8 mouse cellular contexts compared by ENCODE assay signal in the genomic region with DNA sequence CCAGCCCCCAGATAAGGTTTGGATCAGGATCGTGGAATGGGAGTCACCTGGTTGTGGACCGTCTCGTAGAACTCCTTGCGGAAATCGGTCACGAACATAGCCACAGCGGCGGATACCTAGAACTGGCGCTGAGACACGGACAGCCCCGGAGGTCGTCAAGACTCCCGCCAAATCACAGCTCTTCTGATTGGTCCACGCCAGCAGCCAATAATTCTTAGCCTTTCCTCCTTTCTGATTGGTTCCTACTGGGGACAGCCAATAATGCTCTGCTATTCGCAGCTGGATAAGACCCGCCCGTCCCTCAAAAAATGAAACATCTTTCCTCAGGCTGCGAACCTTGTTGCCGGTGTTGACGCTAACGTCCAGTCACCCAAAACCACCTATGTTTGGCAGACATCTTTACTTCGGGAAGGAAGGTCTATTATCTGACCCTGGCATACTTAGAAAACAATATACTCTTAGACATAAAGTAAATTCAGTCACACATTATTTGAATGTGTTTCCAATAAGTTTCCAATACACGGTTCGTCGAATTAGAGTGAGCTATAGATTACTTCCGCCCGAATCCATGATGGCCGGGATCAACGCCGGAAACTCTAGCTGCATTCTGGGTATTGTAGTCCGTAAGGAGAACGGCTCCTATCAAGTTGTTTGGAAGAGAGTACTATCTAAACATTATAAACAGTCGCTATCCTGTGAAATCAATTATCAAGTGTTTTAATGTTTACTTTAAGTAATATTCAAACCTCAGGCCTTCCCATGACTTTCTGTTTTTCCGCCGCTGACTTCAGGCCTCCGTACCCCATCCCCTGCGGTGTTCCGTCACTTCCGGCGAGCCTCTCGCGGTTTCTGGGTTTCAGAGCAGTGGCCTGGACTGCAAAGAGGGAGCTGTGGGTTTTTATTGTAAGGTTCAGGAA. TPM values are rescaled to one million over a fixed set of nuclear protein-coding genes. Genes with fewer than 3 reads are reported as not detected.
DNase-seq lines count a peak whose midpoint lies in the region; ATAC-seq and TF ChIP-seq lines count a peak whose summit lies in the region.

A gene (plus strand): TSS at position 312 of the 917 bp plus-strand sequence.
A gene (minus strand): TSS at position 520 of the 917 bp plus-strand sequence.

- H3K4me1 ChIP-seq in ES-Bruce4 (ENCODE audit: control insufficient read depth, insufficient read depth, low read length) = no peaks in the 10 kb centered on the region
- H3K4me1 ChIP-seq in forebrain, embryonic 13.5 days = peaks cover 24% of the 10 kb centered on the region
- H3K4me1 ChIP-seq in liver, postnatal 0 days (ENCODE audit: insufficient read depth) = peaks cover 15% of the 10 kb centered on the region
- peaks cover 15% of the 10 kb centered on the region; the same call in 1 of the 2 replicates for H3K4me1 ChIP-seq in neural tube, embryonic 14.5 days (ENCODE audit: control insufficient read depth, insufficient read depth, low read length)

- DNase-seq in heart, postnatal 10 days = peak; percentile 93 to 95
- peak; percentile 85 for DNase-seq in large intestine, adult 2 months (ENCODE audit: low read depth, low spot score)
- DNase-seq in liver, postnatal 0 days = peak; percentile 90
- DNase-seq in testis, postnatal 10 days (ENCODE audit: low spot score) = peak; percentile 88

- TF ChIP-seq CTCF in ES-Bruce4 (IDR thresholded peaks at IDR 0.05; ENCODE audit: low read depth, low read length) = no peak
- no peak for TF ChIP-seq CTCF in liver, postnatal 0 days (IDR thresholded peaks at IDR 0.05; ENCODE audit: low read depth)

- H3K4me3 ChIP-seq in ES-Bruce4 (ENCODE audit: low read depth, low read length) = peak within 1 kb of the TSS; percentile 84
- peak within 1 kb of the TSS; percentile 75 for H3K4me3 ChIP-seq in forebrain, embryonic 13.5 days
- H3K4me3 ChIP-seq in liver, postnatal 0 days (ENCODE audit: low read depth, low read length) = peak within 1 kb of the TSS; percentile 89
- H3K4me3 ChIP-seq in neural tube, embryonic 14.5 days (ENCODE audit: low read depth, low read length) = peak within 1 kb of the TSS; percentile 63

- H3K4me2 ChIP-seq in forebrain, embryonic 13.5 days = peak within 1 kb of the TSS; percentile 85
- H3K4me2 ChIP-seq in liver, postnatal 0 days (ENCODE audit: low read depth, low read length) = peak within 1 kb of the TSS; percentile 98
- H3K4me2 ChIP-seq in neural tube, embryonic 14.5 days (ENCODE audit: low read depth, low read length) = peak within 1 kb of the TSS; percentile 79

- peak; percentile 94 for ATAC-seq in cerebellum, adult (ENCODE audit: insufficient number of reproducible peaks, low FRiP score, low TSS enrichment)
- ATAC-seq in forebrain, embryonic 13.5 days = peak; percentile 98
- peak; percentile 91 for ATAC-seq in liver, postnatal 0 days
- ATAC-seq in neural tube, embryonic 14.5 days (ENCODE audit: low read depth) = peak; percentile 95

- WGBS in forebrain, embryonic 13.5 days = under 1% methylated on average over 42 of the region's 42 CpGs
- under 1% methylated on average over 42 of the region's 42 CpGs for WGBS in large intestine, adult 2 months
- 1% methylated on average over 42 of the region's 42 CpGs for WGBS in liver, postnatal 0 days (ENCODE audit: insufficient replicate concordance)
- WGBS in neural tube, embryonic 14.5 days = under 1% methylated on average over 42 of the region's 42 CpGs

- H3K27ac ChIP-seq in ES-Bruce4 (ENCODE audit: insufficient read depth, low read length) = no peak within 1 kb of the TSS
- H3K27ac ChIP-seq in forebrain, embryonic 13.5 days = peak within 1 kb of the TSS; percentile 58
- H3K27ac ChIP-seq in liver, postnatal 0 days (ENCODE audit: low read depth) = peak within 1 kb of the TSS; percentile 94
- H3K27ac ChIP-seq in neural tube, embryonic 14.5 days (ENCODE audit: low read depth, low read length) = peak within 1 kb of the TSS; percentile 46

- H3K36me3 ChIP-seq in ES-Bruce4 (ENCODE audit: control insufficient read depth, insufficient read depth, low read length, poor library complexity, severe bottlenecking) = peaks cover 21% of the 10 kb centered on the region
- peaks cover 49% of the 10 kb centered on the region for H3K36me3 ChIP-seq in forebrain, embryonic 13.5 days (ENCODE audit: poor library complexity, severe bottlenecking)
- H3K36me3 ChIP-seq in liver, postnatal 0 days (replicated peaks; ENCODE audit: insufficient read depth, low read length) = peaks cover 36% of the 10 kb centered on the region
- peaks cover 6% of the 10 kb centered on the region; the same call in 1 of the 2 replicates for H3K36me3 ChIP-seq in neural tube, embryonic 14.5 days (ENCODE audit: control insufficient read depth, insufficient read depth, low read length)

- no peak for TF ChIP-seq EP300 in ES-Bruce4 (IDR thresholded peaks at IDR 0.05; ENCODE audit: insufficient read depth, low read depth, low read length)
- peak; percentile 80 for TF ChIP-seq EP300 in liver, postnatal 0 days (IDR thresholded peaks at IDR 0.05; ENCODE audit: low read depth)

- intact Hi-C loops in heart, postnatal 10 days (cut with DNase I) = loop anchor here (2.0 kb wide), 1 partner anchor 65 kb away; a partner anchor contains a TSS

- peak within 1 kb of the TSS; percentile 83 for H3K9ac ChIP-seq in ES-Bruce4 (ENCODE audit: low read depth, poor library complexity, severe bottlenecking)
- peak within 1 kb of the TSS; percentile 85 for H3K9ac ChIP-seq in forebrain, embryonic 13.5 days
- peak within 1 kb of the TSS; percentile 97 for H3K9ac ChIP-seq in liver, postnatal 0 days (replicated peaks)
- peak within 1 kb of the TSS; percentile 65 for H3K9ac ChIP-seq in neural tube, embryonic 14.5 days (replicated peaks; ENCODE audit: low read depth, low read length)

- no peaks in the 10 kb centered on the region for H3K9me3 ChIP-seq in ES-Bruce4 (replicated peaks; ENCODE audit: control insufficient read depth, insufficient read depth, low read length, poor library complexity, severe bottlenecking)
- H3K9me3 ChIP-seq in forebrain, embryonic 13.5 days (replicated peaks) = no peaks in the 10 kb centered on the region
- no peaks in the 10 kb centered on the region for H3K9me3 ChIP-seq in liver, postnatal 0 days (ENCODE audit: low read length)
- no peaks in the 10 kb centered on the region for H3K9me3 ChIP-seq in neural tube, embryonic 14.5 days (ENCODE audit: control insufficient read depth, low read length)

- H3K27me3 ChIP-seq in ES-Bruce4 (ENCODE audit: control insufficient read depth, insufficient read depth, low read length, poor library complexity, severe bottlenecking) = no peaks in the 10 kb centered on the region
- H3K27me3 ChIP-seq in forebrain, embryonic 13.5 days = no peaks in the 10 kb centered on the region
- H3K27me3 ChIP-seq in liver, postnatal 0 days (ENCODE audit: insufficient read depth, low read length) = no peaks in the 10 kb centered on the region
- H3K27me3 ChIP-seq in neural tube, embryonic 14.5 days (ENCODE audit: control insufficient read depth, insufficient read depth, low read length) = no peaks in the 10 kb centered on the region

- TF ChIP-seq POLR2A in ES-Bruce4 (IDR thresholded peaks at IDR 0.05; ENCODE audit: insufficient read depth, low read length) = peak; percentile 83

RNA-seq across cellular contexts. Expression of the first gene that starts in this region (rescaled TPM):
- polyA plus RNA-seq in ES-Bruce4 (2011; ENCODE audit: insufficient read depth, insufficient read length, low read depth, missing spikeins) = 67.2 and 67.3 TPM in 2 replicates
- polyA plus RNA-seq in forebrain, embryonic 13.5 days (2015; fragmentation: Nextera tagmentation; extraction: Ambion mirVana) = 114 and 118 TPM in 2 replicates
- 10 to 100 TPM; 65.5 to 69.2 TPM for total RNA-seq in heart, postnatal 10 days (2021)
- polyA plus RNA-seq in large intestine, adult 2 months (2012; rRNA removed) = 27.2 and 33.5 TPM in 2 replicates
- polyA plus RNA-seq in liver, postnatal 0 days (2015; fragmentation: Nextera tagmentation; extraction: Ambion mirVana) = 39.2 and 41.0 TPM in 2 replicates
- polyA plus RNA-seq in neural tube, embryonic 14.5 days (2014; fragmentation: Nextera tagmentation; extraction: Ambion mirVana) = 106 and 115 TPM in 2 replicates

RNA-seq across cellular contexts. Expression of the second gene that starts in this region (rescaled TPM):
- polyA plus RNA-seq in ES-Bruce4 (2011; ENCODE audit: insufficient read depth, insufficient read length, low read depth, missing spikeins) = 48.1 and 48.5 TPM in 2 replicates
- polyA plus RNA-seq in forebrain, embryonic 13.5 days (2015; fragmentation: Nextera tagmentation; extraction: Ambion mirVana) = 48.7 and 51.3 TPM in 2 replicates
- 1 to 10 TPM; 8.6 to 9.9 TPM for total RNA-seq in heart, postnatal 10 days (2021)
- 19.7 and 21.0 TPM in 2 replicates for polyA plus RNA-seq in large intestine, adult 2 months (2012; rRNA removed)
- 15.8 and 18.7 TPM in 2 replicates for polyA plus RNA-seq in liver, postnatal 0 days (2015; fragmentation: Nextera tagmentation; extraction: Ambion mirVana)
- 5.6 and 6.8 TPM in 2 replicates for polyA plus RNA-seq in neural tube, embryonic 14.5 days (2014; fragmentation: Nextera tagmentation; extraction: Ambion mirVana)
